Mouse (Mus musculus) G1E (cell line): ENCODE results near the gene Dhrs1. TPM values are rescaled to one million over a fixed set of nuclear protein-coding genes. Genes with fewer than 3 reads are reported as not detected.

Source experiments
- ATAC-seq: 2 replicates; pipeline ENCODE4 v1.8.0; 2016; ENCODE audit warnings: mild to moderate bottlenecking; ENCODE audit not compliant: insufficient number of reproducible peaks, poor library complexity, low FRiP score, severe bottlenecking; ENCODE audit errors: extremely low read depth
- DNase-seq: peaks from one replicate; pipeline ENCODE4 v3.0.0; 2012; ENCODE audit warnings: low spot score
- H3K27me3 ChIP-seq: 2 replicates; pipeline ENCODE4 v1.6.1; 2012; ENCODE audit warnings: mild to moderate bottlenecking, low read length, inconsistent platforms; ENCODE audit not compliant: insufficient read depth
- H3K36me3 ChIP-seq: replicated peaks from 2 replicates; pipeline ENCODE3; 2012; ENCODE audit warnings: mild to moderate bottlenecking, inconsistent platforms
- H3K4me1 ChIP-seq: 2 replicates; pipeline ENCODE4 v1.6.1; 2012; ENCODE audit warnings: low read depth, low read length, inconsistent platforms, mixed read lengths; ENCODE audit not compliant: insufficient read depth
- H3K4me3 ChIP-seq: 2 replicates; pipeline ENCODE4 v1.5.1; 2012; ENCODE audit warnings: low read depth, mild to moderate bottlenecking, inconsistent platforms, low read length, moderate library complexity, mixed read lengths
- H3K9me3 ChIP-seq: replicated peaks from 2 replicates; pipeline ENCODE4 v1.6.1; 2012; ENCODE audit warnings: inconsistent platforms
- CTCF ChIP-seq: IDR thresholded peaks from 2 replicates; pipeline ENCODE4 v1.5.1; 2012; ENCODE audit warnings: low read depth, low read length, inconsistent platforms, mixed read lengths
- GATA1 ChIP-seq: IDR thresholded peaks from 2 replicates; pipeline ENCODE4 v1.6.1; 2012; ENCODE audit warnings: borderline replicate concordance, low read length, inconsistent platforms, mixed read lengths
- GATA2 ChIP-seq: IDR thresholded peaks from 2 replicates; pipeline ENCODE4 v1.6.1; 2012; ENCODE audit warnings: low read depth, low read length, inconsistent platforms, borderline replicate concordance
- POLR2AphosphoS5 ChIP-seq: IDR thresholded peaks from 2 replicates; pipeline ENCODE4 v1.6.1; 2012; ENCODE audit warnings: low read depth, low read length, inconsistent platforms; ENCODE audit not compliant: insufficient replicate concordance
- TAL1 ChIP-seq: conservative IDR thresholded peaks from 2 replicates; pipeline ENCODE4 v1.6.1; 2012; ENCODE audit warnings: low read depth, low read length, inconsistent platforms, mixed read lengths
- polyA plus RNA-seq: library from polyadenylated mRNA; stranded (reverse); fragments of >175 nt; gene quantifications from 2 replicates; pipeline ENCODE4 v1.2.3, GENCODE M21; 2012
- total RNA-seq, 2 experiments: library from RNA; stranded (forward) in 1 of 2; stranded (reverse) in 1 of 2; fragments of 200-1000 nt in 1 of 2; fragments of >200 nt in 1 of 2; fragmentation: Nextera tagmentation in 1 of 2; gene quantifications; 2 replicates each; pipeline ENCODE4 v1.2.3; 2014 to 2017

The Dhrs1 gene
- total and polyA plus RNA-seq, 3 experiments, result 6.5 to 86.7 (median 39.3) TPM

GRCm38 (mm10) chr14:55777806-55778205 is 32.3 kb upstream of the Dhrs1 start:
- no peak for ATAC-seq
- H3K27me3 ChIP-seq, result peaks cover 85% of the 10 kb centered on the region
- peaks cover 56% of the 10 kb centered on the region for H3K4me1 ChIP-seq
- no peaks in the 10 kb centered on the region for H3K9me3 ChIP-seq
- no peak for DNase-seq
- TF ChIP-seq GATA2 (no peak), CTCF (no peak), TAL1 (no peak), GATA1 (no peak), POLR2AphosphoS5 (no peak)
- no peak overlapping the region for H3K4me3 ChIP-seq
- H3K36me3 ChIP-seq, result no peaks in the 10 kb centered on the region

DNA sequence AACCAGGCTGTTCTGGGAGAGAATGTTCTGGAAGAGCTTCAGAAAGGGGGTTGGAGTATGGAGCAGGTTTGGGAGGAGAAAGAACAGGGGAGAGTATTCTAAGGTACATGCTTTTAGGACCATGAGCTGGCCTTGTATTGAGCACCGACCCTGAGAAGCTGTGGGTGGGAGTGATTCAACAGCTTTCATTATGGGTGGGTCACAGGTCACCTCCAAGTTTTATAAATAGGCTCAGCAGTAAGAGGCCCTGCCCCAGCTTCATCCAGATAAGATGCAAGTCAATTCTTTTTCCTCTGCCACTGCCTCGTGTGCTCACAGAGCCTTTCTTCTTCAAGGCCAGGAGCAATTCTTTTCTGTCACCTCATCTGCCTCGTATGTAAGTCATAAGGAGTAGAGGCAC is 31.7 kb upstream of the Dhrs1 start:
- Histone ChIP-seq H3K9me3 (no peaks in the 10 kb centered on the region), H3K36me3 (no peaks in the 10 kb centered on the region), H3K27me3 (peaks cover 85% of the 10 kb centered on the region), H3K4me1 (peaks cover 61% of the 10 kb centered on the region), H3K4me3 (no peak overlapping the region)
- ATAC-seq (no peak), DNase-seq (no peak)
- TF ChIP-seq GATA1, result no peak
- no peak for TF ChIP-seq GATA2
- TF ChIP-seq TAL1, result no peak
- TF ChIP-seq CTCF, result no peak
- TF ChIP-seq POLR2AphosphoS5, result no peak

- peaks cover 87% of the 10 kb centered on the region for H3K27me3 ChIP-seq
- TF ChIP-seq GATA2 (no peak), POLR2AphosphoS5 (no peak)
- no peak overlapping the region for H3K4me3 ChIP-seq
- DNase-seq, result no peak
- H3K9me3 ChIP-seq, result no peaks in the 10 kb centered on the region
- ATAC-seq, result no peak
- H3K4me1 ChIP-seq, result peaks cover 65% of the 10 kb centered on the region
- no peaks in the 10 kb centered on the region for H3K36me3 ChIP-seq
Measured at GRCm38 (mm10) chr14:55776711-55777110, 31.2 kb upstream of the Dhrs1 start.

- Histone ChIP-seq H3K36me3 (no peaks in the 10 kb centered on the region), H3K27me3 (peaks cover 24% of the 10 kb centered on the region), H3K4me3 (peak overlapping the region; percentile 61; the same call in 1 of the 2 replicates), H3K4me1 (peaks cover 90% of the 10 kb centered on the region), H3K9me3 (peaks cover 7% of the 10 kb centered on the region)
- TF ChIP-seq CTCF, result no peak
- no peak for TF ChIP-seq GATA2
- no peak for TF ChIP-seq GATA1
- peak; percentile 63 for TF ChIP-seq TAL1
- TF ChIP-seq POLR2AphosphoS5, result no peak
- peak; percentile 77 for DNase-seq
- ATAC-seq, result peak; percentile 85
Measured at GRCm38 (mm10) chr14:55769087-55769703, 23.7 kb upstream of the Dhrs1 start.

DNA sequence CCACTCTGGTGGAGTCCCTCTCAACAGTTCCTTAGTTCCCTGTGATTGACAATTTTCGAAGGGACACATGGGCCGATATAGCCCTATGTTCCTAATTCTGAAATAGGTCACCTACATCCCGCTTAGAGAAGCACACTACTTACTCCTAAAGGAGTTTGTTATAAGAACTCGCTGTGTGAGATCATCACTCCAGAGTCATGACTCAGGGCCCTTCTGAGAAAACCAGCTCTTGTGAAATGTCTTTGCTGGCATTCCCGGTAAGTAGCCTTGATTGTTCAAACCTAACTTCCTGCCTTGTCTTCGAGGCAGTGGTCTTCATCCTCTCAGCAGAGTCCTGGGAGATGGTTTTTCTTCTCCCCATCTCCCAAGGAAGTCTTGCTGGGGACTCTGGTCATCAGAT is 23.1 kb upstream of the Dhrs1 start:
- TF ChIP-seq GATA1 (no peak), GATA2 (no peak), CTCF (no peak), POLR2AphosphoS5 (no peak), TAL1 (no peak)
- H3K9me3 ChIP-seq, result peaks cover 7% of the 10 kb centered on the region
- ATAC-seq (no peak), DNase-seq (no peak)
- peaks cover 90% of the 10 kb centered on the region for H3K4me1 ChIP-seq
- peaks cover 17% of the 10 kb centered on the region for H3K27me3 ChIP-seq
- H3K36me3 ChIP-seq, result no peaks in the 10 kb centered on the region
- no peak overlapping the region; the same call in 1 of the 2 replicates for H3K4me3 ChIP-seq

GRCm38 (mm10) chr14:55767519-55768414 is 22.3 kb upstream of the Dhrs1 start:
- TF ChIP-seq TAL1 (no peak), POLR2AphosphoS5 (no peak), GATA1 (no peak), CTCF (no peak), GATA2 (no peak)
- H3K4me1 ChIP-seq, result peaks cover 93% of the 10 kb centered on the region
- no peak for ATAC-seq
- H3K36me3 ChIP-seq, result no peaks in the 10 kb centered on the region
- H3K9me3 ChIP-seq, result peaks cover 7% of the 10 kb centered on the region
- no peak for DNase-seq
- peaks cover 11% of the 10 kb centered on the region for H3K27me3 ChIP-seq
- peak overlapping the region; percentile 44; the same call in 1 of the 2 replicates for H3K4me3 ChIP-seq
